Mouse (Mus musculus) kidney, adult 2 months (tissue): ENCODE data around the gene Grin2b.

Experiments used
- CTCF ChIP-seq: fragments of 200-500 bp; conservative IDR thresholded peaks from 2 replicates; pipeline ENCODE4 v1.5.1; 2011; ENCODE audit warnings: low read depth, mild to moderate bottlenecking, control low read depth, low read length, moderate library complexity, mixed read lengths; ENCODE audit not compliant: insufficient read depth, insufficient read length
- POLR2A ChIP-seq: fragments of 200-500 bp; IDR thresholded peaks from one replicate; pipeline ENCODE4 v1.6.1; 2011; ENCODE audit warnings: low read depth, low read length, control low read depth

GRCm38 (mm10) chr6:135827317-135827716, 346.0 kb downstream of the Grin2b start:
- TF ChIP-seq POLR2A (no peak), CTCF (no peak)
